Mouse (Mus musculus) bone marrow, adult 2 months (tissue): ENCODE results near the gene Cabp2. TPM values are rescaled to one million over a fixed set of nuclear protein-coding genes. Genes with fewer than 3 reads are reported as not detected.

Source experiments
- H3K27ac ChIP-seq: fragments of 200-500 bp; 2 replicates; pipeline ENCODE4 v1.5.1; 2012; ENCODE audit warnings: low read depth, mild to moderate bottlenecking, control low read depth, inconsistent platforms, low read length; ENCODE audit not compliant: control insufficient read depth, poor library complexity, insufficient read depth
- H3K4me1 ChIP-seq: fragments of 200-500 bp; 2 replicates; pipeline ENCODE4 v1.6.1; 2011; ENCODE audit warnings: low read length; ENCODE audit not compliant: control insufficient read depth, insufficient read depth
- H3K4me3 ChIP-seq: fragments of 200-500 bp; replicated peaks from 2 replicates; pipeline ENCODE3; 2011; ENCODE audit warnings: mild to moderate bottlenecking, low read depth, low read length, control low read depth; ENCODE audit not compliant: control insufficient read depth
- CTCF ChIP-seq: fragments of 200-500 bp; IDR thresholded peaks from 2 replicates; pipeline ENCODE4 v1.5.1; 2011; ENCODE audit warnings: low read length, control low read depth; ENCODE audit not compliant: control insufficient read depth, insufficient read depth
- POLR2A ChIP-seq: fragments of 200-500 bp; IDR thresholded peaks from 2 replicates; pipeline ENCODE4 v1.6.1; 2011; ENCODE audit warnings: low read depth, mild to moderate bottlenecking, control low read depth, low read length, borderline replicate concordance; ENCODE audit not compliant: control insufficient read depth
- WGBS: fragments of 180-500 bp; shearing (Covaris S2); methylation state at CpG from one replicate; pipeline ENCODE4 v1.1.7; 2018; 5-methylcytosine and 5-hydroxymethylcytosine counted together
- polyA plus RNA-seq: library from polyadenylated mRNA; stranded (reverse); fragments of >200 nt; gene quantifications from 2 replicates; pipeline ENCODE4 v1.2.4, GENCODE M21; 2011; ENCODE audit warnings: low replicate concordance; ENCODE audit not compliant: missing spikeins, insufficient read depth, insufficient read length

The Cabp2 gene
- polyA plus RNA-seq, 1 experiment, result not detected

- Histone ChIP-seq H3K27ac (no peak overlapping the region), H3K4me3 (no peak overlapping the region), H3K4me1 (peaks cover 1% of the 10 kb centered on the region; the same call in 1 of the 2 replicates)
- WGBS, result 30% methylated on average over 3 of the region's 3 CpGs
- TF ChIP-seq POLR2A (no peak), CTCF (no peak)
Observed at GRCm38 (mm10) chr19:4092750-4093149, 11.4 kb downstream of the Cabp2 start.

- no peak overlapping the region for H3K4me3 ChIP-seq
- H3K27ac ChIP-seq, result no peak overlapping the region
- 70% methylated on average over 7 of the region's 7 CpGs for WGBS
- TF ChIP-seq POLR2A (no peak), CTCF (no peak)
- H3K4me1 ChIP-seq, result peaks cover 1% of the 10 kb centered on the region; the same call in 1 of the 2 replicates
Observed at GRCm38 (mm10) chr19:4093772-4094171, 12.4 kb downstream of the Cabp2 start.

GRCm38 (mm10) chr19:4094348-4094747 is 13.0 kb downstream of the Cabp2 start:
- peaks cover 1% of the 10 kb centered on the region; the same call in 1 of the 2 replicates for H3K4me1 ChIP-seq
- WGBS, result 77% methylated on average over 3 of the region's 3 CpGs
- no peak overlapping the region for H3K27ac ChIP-seq
- TF ChIP-seq CTCF, result no peak
- TF ChIP-seq POLR2A, result no peak
- H3K4me3 ChIP-seq, result no peak overlapping the region

GRCm38 (mm10) chr19:4094774-4095303 is 13.5 kb downstream of the Cabp2 start:
- H3K27ac ChIP-seq, result no peak overlapping the region
- no peak for TF ChIP-seq POLR2A
- no peak for TF ChIP-seq CTCF
- peaks cover 1% of the 10 kb centered on the region; the same call in 1 of the 2 replicates for H3K4me1 ChIP-seq
- WGBS, result 82% methylated on average over 5 of the region's 5 CpGs
- H3K4me3 ChIP-seq, result no peak overlapping the region

GRCm38 (mm10) chr19:4095802-4096201 is 14.4 kb downstream of the Cabp2 start:
- Histone ChIP-seq H3K4me3 (no peak overlapping the region), H3K4me1 (peaks cover 1% of the 10 kb centered on the region; the same call in 1 of the 2 replicates), H3K27ac (no peak overlapping the region)
- 80% methylated on average over 3 of the region's 3 CpGs for WGBS
- TF ChIP-seq CTCF, result no peak
- no peak for TF ChIP-seq POLR2A

GRCm38 (mm10) chr19:4096642-4097440 is 15.5 kb downstream of the Cabp2 start, which contains the start of gene Cdk2ap2:
Gene Cdk2ap2 (plus strand): TSS chr19:4097182.
- H3K4me1 ChIP-seq, result peaks cover 3% of the 10 kb centered on the region; the same call in 1 of the 2 replicates
- TF ChIP-seq POLR2A, result peak; percentile 75; the same call in 1 of the 2 replicates
- peak; percentile 3; the same call in 1 of the 2 replicates for TF ChIP-seq CTCF
- 2% methylated on average over 65 of the region's 65 CpGs for WGBS
- peak within 1 kb of the TSS; percentile 70 for H3K4me3 ChIP-seq
- peak within 1 kb of the TSS; percentile 97 for H3K27ac ChIP-seq

GRCm38 (mm10) chr19:4097441-4097825 is 16.1 kb downstream of the Cabp2 start:
- no peak for TF ChIP-seq POLR2A
- no peak for TF ChIP-seq CTCF
- H3K4me3 ChIP-seq, result peak overlapping the region; percentile 70
- peaks cover 3% of the 10 kb centered on the region; the same call in 1 of the 2 replicates for H3K4me1 ChIP-seq
- H3K27ac ChIP-seq, result peak overlapping the region; percentile 97
- WGBS, result 3% methylated on average over 21 of the region's 21 CpGs

GRCm38 (mm10) chr19:4098426-4098825 is 17.0 kb downstream of the Cabp2 start:
- WGBS, result 35% methylated on average over 13 of the region's 13 CpGs
- H3K4me3 ChIP-seq, result peak overlapping the region; percentile 70

More at GRCm38 (mm10) chr19:4098426-4098825, 17.0 kb downstream of the Cabp2 start:
- TF ChIP-seq POLR2A, result peak; percentile 22; the same call in 1 of the 2 replicates
- no peak for TF ChIP-seq CTCF
- peaks cover 3% of the 10 kb centered on the region; the same call in 1 of the 2 replicates for H3K4me1 ChIP-seq
- peak overlapping the region; percentile 97 for H3K27ac ChIP-seq
